Mouse (Mus musculus) stomach, embryonic 14.5 days (tissue): ENCODE results near the gene Oard1. TPM values are rescaled to one million over a fixed set of nuclear protein-coding genes. Genes with fewer than 3 reads are reported as not detected.

Experiments
- ATAC-seq: fragments of 200-750 bp; cut with Nextera tagmentation; 2 replicates; pipeline ENCODE4 v1.8.0; 2017; ENCODE audit warnings: low read depth, moderate TSS enrichment; ENCODE audit not compliant: insufficient number of reproducible peaks, insufficient read depth, low FRiP score
- H3K27ac ChIP-seq: fragments of 300-500 bp; sonication (generic); 2 replicates; pipeline ENCODE4 v1.5.1; 2014; ENCODE audit warnings: mild to moderate bottlenecking, low read length, moderate library complexity, mixed read lengths
- H3K27me3 ChIP-seq: fragments of 300-500 bp; sonication (generic); 2 replicates; pipeline ENCODE4 v1.6.1; 2014; ENCODE audit warnings: low read length, control low read depth, mixed read lengths; ENCODE audit not compliant: control insufficient read depth, insufficient read depth
- H3K36me3 ChIP-seq: fragments of 300-500 bp; sonication (generic); 2 replicates; pipeline ENCODE4 v1.6.1; 2014; ENCODE audit warnings: mild to moderate bottlenecking, control low read depth, low read length, moderate library complexity, mixed read lengths; ENCODE audit not compliant: control insufficient read depth, insufficient read depth
- H3K4me1 ChIP-seq: fragments of 300-500 bp; sonication (generic); 2 replicates; pipeline ENCODE4 v1.6.1; 2014; ENCODE audit warnings: low read length, control low read depth, mixed read lengths; ENCODE audit not compliant: control insufficient read depth, insufficient read depth
- H3K4me2 ChIP-seq: fragments of 300-500 bp; sonication (generic); replicated peaks from 2 replicates; pipeline ENCODE4 v1.6.1; 2014; ENCODE audit warnings: low read depth, low read length, control low read depth
- H3K4me3 ChIP-seq: fragments of 300-500 bp; sonication (generic); 2 replicates; pipeline ENCODE4 v1.5.1; 2014; ENCODE audit warnings: low read depth, low read length, control low read depth
- H3K9ac ChIP-seq: fragments of 300-500 bp; sonication (generic); replicated peaks from 2 replicates; pipeline ENCODE4 v1.6.1; 2014; ENCODE audit warnings: low read depth, mild to moderate bottlenecking, control low read depth, low read length, moderate library complexity, mixed read lengths
- H3K9me3 ChIP-seq: fragments of 300-500 bp; sonication (generic); 2 replicates; pipeline ENCODE4 v1.6.1; 2016; ENCODE audit warnings: low read depth, low read length, control low read depth; ENCODE audit not compliant: control insufficient read depth
- WGBS: fragments of 180-500 bp; shearing (Covaris S2); extraction: QIAGEN DNeasy Blood & Tissue Kit; methylation state at CpG from one replicate; pipeline ENCODE4 v1.1.7; 2014; 5-methylcytosine and 5-hydroxymethylcytosine counted together
- polyA plus RNA-seq: library from polyadenylated mRNA; unstranded; fragments of >200 nt; fragmentation: Nextera tagmentation; extraction: Ambion mirVana; gene quantifications from 2 replicates; pipeline ENCODE4 v1.2.1, GENCODE M21; 2014

Gene Oard1
- 62.8 and 67.4 TPM in 2 replicates for polyA plus RNA-seq

DNA sequence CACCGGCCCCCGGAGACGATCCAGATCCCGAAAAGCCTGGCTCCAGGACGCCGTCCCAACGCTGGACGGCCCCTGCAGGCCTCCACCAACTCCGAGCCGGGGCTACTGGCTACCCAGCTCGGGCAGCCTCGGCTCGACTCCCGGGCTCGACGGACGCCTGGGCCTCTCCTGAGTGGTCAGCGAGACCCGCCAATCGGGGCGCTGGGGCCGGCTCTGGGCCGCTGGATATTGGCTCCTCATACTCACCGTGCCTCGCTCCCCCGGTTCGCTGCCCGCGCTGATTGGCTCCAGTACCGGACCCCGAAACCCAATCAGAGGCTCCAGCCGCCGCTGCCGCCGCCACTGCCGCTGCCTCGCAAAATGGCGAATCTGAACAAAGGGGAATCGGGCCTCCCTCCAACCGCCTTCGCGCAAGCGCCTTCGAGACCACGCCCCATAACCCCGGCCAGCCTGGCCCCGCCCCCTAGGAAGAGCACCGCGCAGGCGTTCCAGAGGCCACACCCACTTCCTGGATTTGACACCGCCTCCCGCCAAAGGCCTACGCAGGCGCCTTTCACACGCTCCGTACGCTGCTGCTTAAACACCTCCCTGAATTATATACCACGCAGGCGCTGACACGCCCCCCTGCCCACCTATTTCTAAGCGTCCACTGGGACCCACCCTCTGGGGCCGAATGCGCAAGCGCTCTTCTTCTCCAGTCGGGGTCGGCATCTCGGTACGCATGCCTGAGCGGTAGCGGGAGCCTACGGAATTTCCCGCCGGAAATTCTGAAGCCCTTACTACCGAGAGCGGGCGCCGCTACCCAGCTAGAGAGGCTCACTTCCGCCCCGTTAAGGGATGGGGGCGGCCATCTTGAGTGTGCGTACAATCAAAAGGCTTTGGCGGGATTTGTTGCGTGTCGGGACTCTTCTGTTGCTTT lies at the start of gene Oard1, which contains the start of gene Nfya:
Oard1 (plus strand) TSS at position 635 of the 919 bp plus-strand sequence.
Nfya (minus strand) TSS at position 527 of the 919 bp plus-strand sequence.
- Histone ChIP-seq H3K9me3 (no peaks in the 10 kb centered on the region), H3K4me3 (peak within 1 kb of the TSS; percentile 88), H3K36me3 (peaks cover 6% of the 10 kb centered on the region; the same call in 1 of the 2 replicates), H3K4me2 (peak within 1 kb of the TSS; percentile 81), H3K27me3 (no peaks in the 10 kb centered on the region), H3K4me1 (peaks cover 25% of the 10 kb centered on the region; the same call in 1 of the 2 replicates), H3K27ac (peak within 1 kb of the TSS; percentile 100), H3K9ac (peak within 1 kb of the TSS; percentile 100)
- peak; percentile 96 for ATAC-seq
- WGBS: under 1% methylated on average over 76 of the region's 84 CpGs

DNA sequence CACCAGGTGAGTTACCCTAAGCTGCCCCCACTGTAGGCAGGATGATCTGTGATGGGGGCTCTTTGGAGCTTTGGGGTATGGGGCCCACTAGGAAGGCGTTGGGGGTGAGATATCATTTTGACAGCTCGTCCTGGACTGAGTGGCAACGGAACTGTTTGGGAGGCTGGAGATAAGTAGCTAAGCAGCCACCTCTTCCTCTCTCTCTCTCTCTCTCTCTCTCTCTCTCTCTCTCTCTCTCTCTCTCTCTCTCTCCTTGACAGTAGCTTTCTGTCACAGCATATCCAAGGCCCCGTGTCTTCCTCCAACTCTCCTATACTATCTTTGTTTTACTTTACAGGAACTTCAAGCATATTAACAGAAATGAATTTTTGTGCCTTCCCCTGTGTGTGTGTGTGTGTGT lies 49.4 kb upstream of the Oard1 start:
- no peaks in the 10 kb centered on the region for H3K27me3 ChIP-seq
- no peaks in the 10 kb centered on the region for H3K4me1 ChIP-seq
- H3K9ac ChIP-seq: no peak overlapping the region
- no peak for ATAC-seq
- H3K36me3 ChIP-seq: no peaks in the 10 kb centered on the region
- no peak overlapping the region for H3K4me2 ChIP-seq
- 64% methylated on average over 4 of the region's 4 CpGs for whole genome bisulfite sequencing
- no peak overlapping the region for H3K27ac ChIP-seq
- H3K4me3 ChIP-seq: no peak overlapping the region
- no peaks in the 10 kb centered on the region for H3K9me3 ChIP-seq

DNA sequence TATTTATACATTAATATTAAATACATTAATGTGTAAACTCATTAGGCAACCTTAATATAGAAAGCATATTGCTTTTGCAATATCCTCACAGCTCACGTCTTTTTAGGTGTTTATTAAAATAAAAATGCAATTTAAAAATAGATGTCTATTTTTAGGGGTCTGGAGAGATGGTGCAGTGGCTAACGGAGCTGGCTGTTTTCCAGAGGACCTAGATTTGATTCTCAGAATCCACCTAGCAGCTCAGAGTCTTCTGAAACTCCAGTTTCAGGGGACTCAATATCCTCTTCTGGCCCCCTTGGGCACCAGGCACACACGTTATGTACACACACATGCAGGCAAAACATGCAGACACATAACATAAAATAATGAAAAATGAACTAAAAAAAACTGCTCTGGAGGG lies 47.5 kb upstream of the Oard1 start:
- H3K27me3 ChIP-seq: no peaks in the 10 kb centered on the region
- no peaks in the 10 kb centered on the region for H3K9me3 ChIP-seq
- no peak overlapping the region for H3K4me3 ChIP-seq
- no peak overlapping the region for H3K4me2 ChIP-seq
- H3K27ac ChIP-seq: no peak overlapping the region
- H3K4me1 ChIP-seq: no peaks in the 10 kb centered on the region
- H3K9ac ChIP-seq: no peak overlapping the region
- H3K36me3 ChIP-seq: no peaks in the 10 kb centered on the region
- no peak for ATAC-seq
- 59% methylated on average over 3 of the region's 3 CpGs for WGBS

DNA sequence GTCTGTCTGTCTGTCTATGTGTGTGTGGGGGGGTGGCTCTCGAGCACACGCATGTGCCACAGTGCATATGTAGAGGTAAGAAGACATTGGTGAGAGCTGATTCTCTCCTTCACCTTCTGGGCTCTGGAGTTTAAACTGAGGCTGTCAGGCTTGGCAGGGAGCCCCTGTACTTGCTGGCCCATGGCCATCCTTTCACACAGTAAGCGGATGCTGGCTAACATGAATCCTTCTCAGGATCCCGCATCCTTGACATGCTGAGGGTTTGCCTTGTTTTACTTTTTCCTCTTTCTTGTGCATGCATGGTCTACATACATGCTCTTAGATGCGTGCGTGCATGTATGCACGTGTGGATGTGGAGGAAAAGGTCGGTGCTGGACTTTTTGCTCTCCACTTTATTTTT lies 46.8 kb upstream of the Oard1 start:
- H3K27me3 ChIP-seq: no peaks in the 10 kb centered on the region
- no peak for ATAC-seq
- no peak overlapping the region for H3K4me3 ChIP-seq
- H3K4me2 ChIP-seq: no peak overlapping the region
- H3K4me1 ChIP-seq: no peaks in the 10 kb centered on the region
- WGBS: 83% methylated on average over 8 of the region's 8 CpGs
- no peaks in the 10 kb centered on the region for H3K36me3 ChIP-seq
- no peak overlapping the region for H3K27ac ChIP-seq
- no peaks in the 10 kb centered on the region for H3K9me3 ChIP-seq
- no peak overlapping the region for H3K9ac ChIP-seq

DNA sequence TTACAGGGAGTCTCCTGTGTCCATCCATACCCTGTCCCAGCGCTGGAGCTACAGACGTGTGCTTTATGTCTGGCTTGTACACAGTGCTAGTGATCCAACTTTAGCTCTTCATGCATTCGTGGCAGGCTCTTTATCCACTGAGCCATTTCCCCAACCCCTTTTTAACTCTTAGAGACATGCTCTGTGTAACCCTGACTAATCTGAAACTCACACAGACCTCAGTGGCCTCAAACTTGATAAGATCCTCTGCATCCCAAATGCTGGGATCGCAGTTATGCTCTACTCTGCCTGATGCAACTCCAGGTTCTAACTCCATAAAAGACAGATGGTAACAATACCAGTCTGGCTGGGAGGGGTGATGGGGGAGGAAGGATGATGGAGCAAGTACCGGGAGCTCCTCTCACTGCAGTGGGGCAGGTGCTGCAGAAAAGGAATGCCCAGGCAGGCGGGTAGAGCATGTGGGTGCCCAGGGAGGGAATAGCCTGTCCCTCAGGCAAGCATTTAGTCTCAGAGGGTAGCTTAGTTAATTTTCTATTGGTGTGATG lies 46.3 kb upstream of the Oard1 start:
- no peak overlapping the region for H3K4me3 ChIP-seq
- no peaks in the 10 kb centered on the region for H3K36me3 ChIP-seq
- no peaks in the 10 kb centered on the region for H3K4me1 ChIP-seq
- H3K9me3 ChIP-seq: no peaks in the 10 kb centered on the region
- H3K27me3 ChIP-seq: no peaks in the 10 kb centered on the region
- no peak overlapping the region for H3K27ac ChIP-seq
- WGBS: 74% methylated on average over 6 of the region's 6 CpGs
- ATAC-seq: no peak
- H3K4me2 ChIP-seq: no peak overlapping the region
- H3K9ac ChIP-seq: no peak overlapping the region

DNA sequence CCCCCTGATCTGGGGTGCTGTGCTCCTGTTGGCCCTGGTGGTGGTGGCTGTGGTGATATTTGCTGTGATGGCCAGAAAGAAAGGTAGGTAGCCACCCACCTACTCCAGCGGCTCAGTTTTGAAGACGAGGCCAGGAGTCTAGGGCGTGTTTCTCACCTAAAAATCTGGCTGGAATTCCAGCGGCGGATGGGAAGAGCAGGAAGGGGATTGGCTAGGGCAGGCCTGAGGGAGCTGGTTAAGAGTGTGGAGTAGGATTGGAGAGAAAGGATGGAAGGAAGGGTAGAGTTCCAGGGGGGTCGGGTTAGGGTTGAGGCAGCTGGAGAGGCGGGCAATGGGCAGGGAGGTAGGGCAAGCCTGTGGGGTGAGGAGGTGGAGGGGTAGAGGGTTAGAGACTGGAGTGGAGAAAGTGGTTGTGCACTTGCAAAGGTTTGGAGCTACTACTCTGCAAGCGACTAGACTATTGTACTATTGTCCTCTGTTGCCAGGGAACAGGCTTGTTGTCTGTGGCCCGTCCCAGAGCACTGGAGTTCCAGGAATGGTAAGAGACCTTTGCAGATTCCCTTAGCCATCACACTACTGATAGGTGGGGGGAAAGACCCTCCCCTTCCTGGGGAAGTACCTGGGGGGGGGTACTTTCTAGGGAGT lies 44.2 kb upstream of the Oard1 start:
- Histone ChIP-seq H3K9me3 (no peaks in the 10 kb centered on the region), H3K9ac (no peak overlapping the region), H3K4me3 (no peak overlapping the region), H3K4me2 (no peak overlapping the region), H3K27ac (no peak overlapping the region), H3K36me3 (no peaks in the 10 kb centered on the region), H3K4me1 (no peaks in the 10 kb centered on the region), H3K27me3 (no peaks in the 10 kb centered on the region)
- ATAC-seq: no peak
- 76% methylated on average over 9 of the region's 9 CpGs for WGBS

DNA sequence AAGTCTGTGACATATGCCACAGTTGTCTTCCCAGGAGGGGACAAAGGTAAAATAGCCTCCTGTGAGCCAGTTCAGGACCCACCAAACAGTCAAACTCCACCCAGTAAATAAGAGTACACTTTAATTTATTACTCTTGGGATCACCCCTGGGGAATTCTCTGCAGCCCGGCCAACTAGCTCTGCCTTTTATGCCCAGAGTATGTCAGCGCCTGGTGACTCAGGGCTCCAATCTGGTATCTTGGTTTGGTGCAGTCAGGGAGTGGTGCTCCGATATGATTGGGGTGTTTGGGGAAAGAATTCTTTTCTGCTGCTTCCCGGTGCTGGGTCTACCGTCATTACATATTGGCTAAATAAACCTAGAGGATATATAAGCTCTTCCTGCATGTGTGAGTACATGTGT lies 43.0 kb upstream of the Oard1 start:
- no peak for ATAC-seq
- H3K9me3 ChIP-seq: no peaks in the 10 kb centered on the region
- no peak overlapping the region for H3K4me2 ChIP-seq

DNA sequence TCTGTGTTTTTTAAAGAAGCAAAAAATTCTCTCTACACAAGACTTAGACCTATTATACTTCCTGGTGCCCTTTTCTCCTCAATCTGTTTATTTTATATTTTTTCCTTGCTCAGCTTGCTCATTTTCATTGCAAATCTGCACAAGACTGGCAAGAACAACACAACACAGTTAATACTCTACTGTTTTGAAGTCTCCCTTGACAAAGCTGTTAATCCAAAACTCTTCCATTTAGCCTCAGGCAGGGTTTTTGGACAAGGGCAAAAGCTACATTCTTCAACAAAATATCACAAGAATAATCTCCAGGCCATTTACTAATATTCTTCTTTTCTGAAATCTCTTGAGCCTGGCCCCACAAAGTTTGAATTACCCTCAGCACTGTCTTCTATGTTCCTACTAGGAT lies 38.2 kb upstream of the Oard1 start:
- no peak overlapping the region for H3K9ac ChIP-seq
- no peak overlapping the region for H3K27ac ChIP-seq
- no peaks in the 10 kb centered on the region for H3K36me3 ChIP-seq
- no peak overlapping the region for H3K4me3 ChIP-seq
- no peak overlapping the region for H3K4me2 ChIP-seq
- no peak for ATAC-seq
- no peaks in the 10 kb centered on the region for H3K9me3 ChIP-seq
- H3K4me1 ChIP-seq: no peaks in the 10 kb centered on the region
- H3K27me3 ChIP-seq: no peaks in the 10 kb centered on the region

More for the DNA sequence above, 43.0 kb upstream of the Oard1 start:
- no peak overlapping the region for H3K9ac ChIP-seq
- H3K4me1 ChIP-seq: no peaks in the 10 kb centered on the region
- H3K27ac ChIP-seq: no peak overlapping the region
- 87% methylated on average over 5 of the region's 5 CpGs for WGBS
- no peak overlapping the region for H3K4me3 ChIP-seq
- no peaks in the 10 kb centered on the region for H3K36me3 ChIP-seq
- H3K27me3 ChIP-seq: no peaks in the 10 kb centered on the region
